In the genomic region with DNA sequence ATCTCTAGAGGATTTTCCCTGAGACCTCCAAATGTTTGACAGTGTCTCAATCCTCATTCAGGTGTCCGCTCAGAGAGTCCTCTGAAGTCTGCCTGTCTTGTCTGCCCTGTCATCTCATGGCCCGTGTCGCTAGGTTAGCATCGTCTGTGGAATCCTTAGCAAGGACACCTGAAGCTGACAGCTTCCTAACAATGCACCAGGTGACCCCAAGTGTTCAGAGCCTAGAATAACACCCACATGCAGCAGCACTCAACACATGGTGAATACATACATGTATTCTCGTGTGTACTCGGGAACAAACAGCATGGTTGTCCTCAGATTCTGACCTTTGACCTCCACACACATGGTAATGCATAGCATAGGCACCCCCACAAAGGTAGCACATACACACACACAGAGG, we compare ENCODE assay signal across 29 mouse cellular contexts.
DNase-seq lines count a peak whose midpoint lies in the region; ATAC-seq and TF ChIP-seq lines count a peak whose summit lies in the region.
"Had no signal": no experiment of that assay in that cellular context is flagged by ENCODE, and none has a peak within 500 bp of the region (broad histone marks: within the 10 kb centered on the region; RNA-seq: fewer than 3 reads in every experiment).

No protein-coding gene starts in this region.

- peaks cover 81% of the 10 kb centered on the region for H3K4me1 ChIP-seq in cerebellum, adult 2 months (ENCODE audit: control insufficient read depth, insufficient read depth, low read length)
- peaks cover 7% of the 10 kb centered on the region; the same call in 1 of the 2 replicates for H3K4me1 ChIP-seq in hindbrain, postnatal 0 days (ENCODE audit: insufficient read depth, low read length)
- H3K4me1 ChIP-seq in hindbrain, embryonic 16.5 days (ENCODE audit: control insufficient read depth, insufficient read depth, low read depth, low read length) = peaks cover 23% of the 10 kb centered on the region
- H3K4me1 ChIP-seq in lung, embryonic 14.5 days (ENCODE audit: insufficient read depth) = no peaks in the 10 kb centered on the region
- H3K4me1 ChIP-seq: embryonic facial prominence, embryonic 10.5 days; embryonic facial prominence, embryonic 13.5 days; heart, embryonic 15.5 days had no signal

- 50% methylated on average over 6 of the region's 6 CpGs for WGBS in cerebellum, adult 2 months
- WGBS in hindbrain, postnatal 0 days = 69% methylated on average over 6 of the region's 6 CpGs
- 80% methylated on average over 6 of the region's 6 CpGs for WGBS in hindbrain, embryonic 16.5 days
- 71% methylated on average over 6 of the region's 6 CpGs for WGBS in lung, embryonic 14.5 days

- H3K27ac ChIP-seq in cerebellum, adult 2 months (ENCODE audit: insufficient read depth, low read length) = no peak overlapping the region
- no peak overlapping the region for H3K27ac ChIP-seq in hindbrain, postnatal 0 days
- no peak overlapping the region for H3K27ac ChIP-seq in hindbrain, embryonic 16.5 days (ENCODE audit: low read depth, low read length)
- H3K27ac ChIP-seq in lung, embryonic 14.5 days (ENCODE audit: low read depth) = no peak overlapping the region
- H3K27ac ChIP-seq: embryonic facial prominence, embryonic 10.5 days; embryonic facial prominence, embryonic 13.5 days; forebrain, embryonic 13.5 days; gastrocnemius, adult 2 months; heart, embryonic 15.5 days; hindbrain, embryonic 10.5 days had no signal

- no peaks in the 10 kb centered on the region for H3K9me3 ChIP-seq in hindbrain, postnatal 0 days (ENCODE audit: low read length)
- no peaks in the 10 kb centered on the region for H3K9me3 ChIP-seq in hindbrain, embryonic 16.5 days (ENCODE audit: control insufficient read depth, low read length)
- H3K9me3 ChIP-seq in lung, embryonic 14.5 days (ENCODE audit: low read depth, low read length) = no peaks in the 10 kb centered on the region
- H3K9me3 ChIP-seq: embryonic facial prominence, embryonic 10.5 days; embryonic facial prominence, embryonic 13.5 days; forebrain, embryonic 13.5 days; heart, embryonic 15.5 days; hindbrain, embryonic 10.5 days; hindbrain, embryonic 13.5 days had no signal

- TF ChIP-seq POLR2A in cerebellum, adult 2 months (IDR thresholded peaks at IDR 0.05; ENCODE audit: borderline replicate concordance, insufficient read depth, low read length) = no peak

- no peak overlapping the region for H3K4me3 ChIP-seq in cerebellum, adult 2 months (replicated peaks; ENCODE audit: insufficient read depth, low read depth, low read length)
- H3K4me3 ChIP-seq in hindbrain, postnatal 0 days (ENCODE audit: low read length) = no peak overlapping the region
- H3K4me3 ChIP-seq in hindbrain, embryonic 16.5 days (ENCODE audit: low read length) = no peak overlapping the region
- no peak overlapping the region for H3K4me3 ChIP-seq in lung, embryonic 14.5 days (ENCODE audit: low read depth, low read length)
- H3K4me3 ChIP-seq: embryonic facial prominence, embryonic 10.5 days; embryonic facial prominence, embryonic 13.5 days; erythroblast, embryonic 14.5 days; forebrain, embryonic 13.5 days; gastrocnemius, adult 2 months; heart, embryonic 15.5 days; hindbrain, embryonic 10.5 days; hindbrain, embryonic 13.5 days had no signal

- no peaks in the 10 kb centered on the region for H3K36me3 ChIP-seq in hindbrain, postnatal 0 days (ENCODE audit: insufficient read depth, low read length)
- no peaks in the 10 kb centered on the region for H3K36me3 ChIP-seq in hindbrain, embryonic 16.5 days (ENCODE audit: control insufficient read depth, insufficient read depth, low read length)
- no peaks in the 10 kb centered on the region for H3K36me3 ChIP-seq in lung, embryonic 14.5 days (ENCODE audit: insufficient read depth)
- H3K36me3 ChIP-seq: embryonic facial prominence, embryonic 10.5 days; embryonic facial prominence, embryonic 13.5 days; heart, embryonic 15.5 days; hindbrain, embryonic 10.5 days; hindbrain, embryonic 13.5 days had no signal

- no peak overlapping the region for H3K9ac ChIP-seq in hindbrain, postnatal 0 days (replicated peaks; ENCODE audit: low read length)
- no peak overlapping the region for H3K9ac ChIP-seq in hindbrain, embryonic 16.5 days (ENCODE audit: low read depth, low read length)
- H3K9ac ChIP-seq in lung, embryonic 14.5 days = no peak overlapping the region
- H3K9ac ChIP-seq: embryonic facial prominence, embryonic 13.5 days; forebrain, embryonic 13.5 days; heart, embryonic 15.5 days; hindbrain, embryonic 13.5 days had no signal

- H3K27me3 ChIP-seq in cerebellum, adult 2 months (ENCODE audit: control insufficient read depth, insufficient read depth, low read length) = no peaks in the 10 kb centered on the region
- H3K27me3 ChIP-seq in hindbrain, postnatal 0 days (ENCODE audit: insufficient read depth, low read length) = no peaks in the 10 kb centered on the region
- H3K27me3 ChIP-seq in hindbrain, embryonic 16.5 days (replicated peaks; ENCODE audit: control insufficient read depth, insufficient read depth, low read length) = no peaks in the 10 kb centered on the region
- no peaks in the 10 kb centered on the region for H3K27me3 ChIP-seq in lung, embryonic 14.5 days (ENCODE audit: insufficient read depth, low read length)
- H3K27me3 ChIP-seq: forebrain, embryonic 13.5 days; hindbrain, embryonic 13.5 days had no signal

- DNase-seq in cerebellum, adult 2 months = no peak
- no peak for DNase-seq in cerebellum, adult 11 months
- peak; percentile 59 for DNase-seq in hindbrain, postnatal 0 days (ENCODE audit: low spot score)
- no peak for DNase-seq in lung, embryonic 14.5 days
- DNase-seq in lung, postnatal 36 days = no peak
- DNase-seq in A20 (ENCODE audit: low read depth, low spot score) = peak; percentile 8
- DNase-seq in adrenal gland, adult 2 months = no peak
- DNase-seq: adrenal gland, adult 8-10 months; adrenal gland, postnatal 25 days; B cell, adult 2 months; cerebellum, adult 8-10 months; cerebellum, postnatal 10 days; cerebellum, postnatal 36 days; embryo, embryonic 11 days; gastrocnemius, adult 2 months; gastrocnemius, postnatal 36 days; heart, postnatal 10 days; heart, postnatal 36 days had no signal

- no peak overlapping the region for H3K4me2 ChIP-seq in hindbrain, postnatal 0 days (ENCODE audit: low read depth, low read length)
- no peak overlapping the region for H3K4me2 ChIP-seq in hindbrain, embryonic 16.5 days (ENCODE audit: low read length)
- no peak overlapping the region for H3K4me2 ChIP-seq in lung, embryonic 14.5 days
- H3K4me2 ChIP-seq: embryonic facial prominence, embryonic 13.5 days; forebrain, embryonic 13.5 days; heart, embryonic 11.5 days; heart, embryonic 15.5 days; hindbrain, embryonic 13.5 days had no signal

- TF ChIP-seq CTCF in cerebellum, adult 2 months (IDR thresholded peaks at IDR 0.05; ENCODE audit: borderline replicate concordance, insufficient read depth, low read depth, low read length) = peak; percentile 36; the same call in 1 of the 2 replicates
- peak; percentile 69 for TF ChIP-seq CTCF in hindbrain, postnatal 0 days (IDR thresholded peaks at IDR 0.05; ENCODE audit: low read depth)
- TF ChIP-seq CTCF in lung, embryonic 14.5 days (IDR thresholded peaks at IDR 0.05; ENCODE audit: low read depth) = 0 out of 2 replicates have a peak, but pooled peaks have one; percentile 7

- peak; percentile 31; the same call in 1 of the 2 replicates for ATAC-seq in hindbrain, postnatal 0 days
- ATAC-seq in hindbrain, embryonic 16.5 days = no peak
- no peak for ATAC-seq in lung, embryonic 14.5 days (ENCODE audit: insufficient read depth)
- ATAC-seq: forebrain, embryonic 13.5 days; forebrain, embryonic 16.5 days; intestine, postnatal 0 days had no signal

Comparison
In these comparisons a context has a peak if more than half of its experiments do, and no peak if none do; other contexts are left out.
1. DNase-seq: peak in hindbrain, postnatal 0 days (single experiment) and A20 (single experiment); none in cerebellum, adult 2 months (0 of 2), cerebellum, adult 11 months (single experiment), lung, embryonic 14.5 days (single experiment), lung, postnatal 36 days (single experiment) and adrenal gland, adult 2 months (single experiment).
2. CTCF ChIP-seq: peak in every context shown above with its lines; median percentile 69 in hindbrain, postnatal 0 days; 36 in cerebellum, adult 2 months; 7 in lung, embryonic 14.5 days.